Mouse (Mus musculus): ENCODE results near the gene Gm21748. TPM values are rescaled to one million over a fixed set of nuclear protein-coding genes. Genes with fewer than 3 reads are reported as not detected.
"Not testable (repeated sequence)": the region's sequence is repeated elsewhere in the genome, so short reads cannot be mapped to it uniquely, and the experiment has no call there.

Gene Gm21748
- not detected in 2 replicates for polyA plus RNA-seq (2015; fragmentation: Nextera tagmentation; extraction: Ambion mirVana)

DNA sequence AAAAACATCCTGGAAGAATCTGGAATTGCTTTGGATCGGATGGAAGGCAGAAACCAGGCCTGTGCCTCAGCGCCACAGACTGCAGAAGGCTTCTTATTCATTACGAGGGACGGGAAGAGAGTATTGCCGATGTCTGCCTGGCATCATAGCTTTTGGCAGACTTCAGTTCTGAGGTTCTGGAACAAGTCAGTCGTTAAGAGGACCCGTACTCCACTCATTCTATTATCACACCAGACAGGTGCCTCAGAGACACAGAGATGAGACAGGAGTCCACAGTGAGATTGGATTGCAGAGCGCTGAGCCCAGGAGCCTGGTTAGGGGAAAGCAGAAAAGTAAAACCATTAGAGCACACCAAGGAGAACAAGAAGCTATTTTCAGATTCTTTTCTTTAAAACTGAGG is at the start of gene Gm21748:
Gene Gm21748, minus strand, starts transcription at position 101 of the 400 bp plus-strand sequence.
- not testable (repeated sequence) for H3K4me2 ChIP-seq (replicated peaks); H3K9ac ChIP-seq; H3K4me3 ChIP-seq (replicated peaks); H3K36me3 ChIP-seq; ATAC-seq; H3K4me1 ChIP-seq (replicated peaks); H3K27ac ChIP-seq; H3K27me3 ChIP-seq (replicated peaks); H3K9me3 ChIP-seq
- WGBS = no CpG with 5 or more reads among the region's 8 CpGs

Other genes with a start within 250 kb of the Gm21748 start
- gene Gm21860, start 84.4 kb downstream of the Gm21748 start, polyA plus RNA-seq (2015; fragmentation: Nextera tagmentation; extraction: Ambion mirVana) = not detected in 2 replicates
- not detected in 2 replicates for gene Gm47283, start 54.4 kb downstream of the Gm21748 start, polyA plus RNA-seq (2015; fragmentation: Nextera tagmentation; extraction: Ambion mirVana)

Measured in intestine, embryonic 15.5 days (tissue).